Mouse (Mus musculus): ENCODE data around the gene Tnfsf4. TPM values are rescaled to one million over a fixed set of nuclear protein-coding genes. Genes with fewer than 3 reads are reported as not detected.
A peak's percentile ranks its signal among the peaks of the same experiment; 100 is the strongest.

Tnfsf4 gene
- polyA plus RNA-seq, 1 experiment from 2014 or later: not detected

DNA sequence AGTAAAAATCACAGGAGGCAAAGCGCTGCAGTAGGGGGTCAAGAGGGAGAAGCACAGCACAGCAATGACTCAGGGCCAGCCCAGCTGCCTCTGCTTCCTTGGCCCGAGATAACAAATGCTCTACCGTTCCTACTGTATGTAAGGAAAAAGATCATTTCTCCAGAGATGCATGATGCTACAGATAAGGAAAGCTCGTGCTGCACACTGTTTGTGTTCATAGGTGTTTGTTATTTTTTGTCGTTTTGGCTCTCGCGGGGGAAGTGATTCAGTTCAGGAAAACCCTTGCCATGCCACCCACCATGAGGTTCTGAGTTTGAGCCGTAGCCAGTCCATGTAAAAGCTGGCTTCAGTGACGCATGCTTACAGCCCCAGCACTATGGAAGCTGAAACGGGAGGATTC, 2.3 kb upstream of the Tnfsf4 start:
- Histone ChIP-seq H3K9me3 (ENCODE audit: control insufficient read depth, low read length) (no peaks in the 10 kb centered on the region), H3K4me2 (ENCODE audit: low read depth, low read length) (no peak overlapping the region), H3K27ac (ENCODE audit: low read depth, low read length) (no peak overlapping the region), H3K9ac (replicated peaks; ENCODE audit: low read depth, low read length) (no peak overlapping the region), H3K27me3 (ENCODE audit: control insufficient read depth, insufficient read depth, low read length) (no peaks in the 10 kb centered on the region), H3K4me3 (ENCODE audit: low read depth, low read length) (no peak overlapping the region), H3K4me1 (ENCODE audit: control insufficient read depth, insufficient read depth, low read length) (no peaks in the 10 kb centered on the region), H3K36me3 (ENCODE audit: control insufficient read depth, insufficient read depth, low read length) (no peaks in the 10 kb centered on the region)
- WGBS: 82% methylated on average over 10 of the region's 10 CpGs
- ATAC-seq (ENCODE audit: low read depth): no peak

DNA sequence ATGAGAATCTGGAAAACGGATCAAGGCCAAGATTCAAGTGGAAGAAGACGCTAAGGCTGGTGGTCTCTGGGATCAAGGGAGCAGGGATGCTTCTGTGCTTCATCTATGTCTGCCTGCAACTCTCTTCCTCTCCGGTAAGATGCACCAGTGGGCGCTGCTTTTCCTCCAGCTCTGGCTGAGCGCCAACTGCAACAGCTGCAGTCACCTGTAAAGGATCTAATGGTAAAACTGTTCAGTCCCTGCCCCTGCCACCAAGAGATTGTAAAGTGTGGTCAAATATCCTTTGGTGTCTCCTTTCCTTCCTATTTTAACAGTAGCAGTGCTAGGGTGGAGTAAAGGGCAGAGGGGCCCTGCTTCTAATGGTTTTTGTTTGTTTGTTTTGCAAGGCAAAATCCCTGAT, 401 bp downstream of the Tnfsf4 start:
- no peak overlapping the region for H3K9ac ChIP-seq (replicated peaks; ENCODE audit: low read depth, low read length)
- WGBS: 60% methylated on average over 5 of the region's 5 CpGs
- no peaks in the 10 kb centered on the region for H3K27me3 ChIP-seq (ENCODE audit: control insufficient read depth, insufficient read depth, low read length)
- no peak overlapping the region for H3K4me2 ChIP-seq (ENCODE audit: low read depth, low read length)
- H3K36me3 ChIP-seq (ENCODE audit: control insufficient read depth, insufficient read depth, low read length): no peaks in the 10 kb centered on the region
- H3K9me3 ChIP-seq (ENCODE audit: control insufficient read depth, low read length): no peaks in the 10 kb centered on the region
- H3K27ac ChIP-seq (ENCODE audit: low read depth, low read length): no peak overlapping the region
- no peak for ATAC-seq (ENCODE audit: low read depth)
- no peak overlapping the region for H3K4me3 ChIP-seq (ENCODE audit: low read depth, low read length)
- no peaks in the 10 kb centered on the region for H3K4me1 ChIP-seq (ENCODE audit: control insufficient read depth, insufficient read depth, low read length)

DNA sequence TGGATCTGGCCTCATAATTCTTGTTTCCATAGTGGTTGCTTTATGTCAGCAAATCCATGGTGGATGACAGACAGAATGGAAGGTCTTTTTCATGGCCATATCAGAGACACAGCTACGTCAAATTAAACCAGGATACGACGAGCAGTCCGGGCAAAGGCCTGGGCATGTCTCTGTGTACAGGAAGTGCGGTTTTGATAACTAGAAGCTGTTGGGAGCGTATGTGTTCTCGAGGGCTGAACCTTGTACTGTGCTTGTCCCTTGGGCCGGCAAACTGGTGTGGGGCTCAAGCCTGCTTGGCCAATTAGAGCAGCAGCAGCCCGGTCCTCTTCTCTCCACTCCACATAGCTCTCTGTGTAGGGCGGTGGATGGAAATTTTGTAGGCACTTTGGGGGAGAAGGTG, 1.1 kb downstream of the Tnfsf4 start:
- Histone ChIP-seq H3K9ac (replicated peaks; ENCODE audit: low read depth, low read length) (no peak overlapping the region), H3K27me3 (ENCODE audit: control insufficient read depth, insufficient read depth, low read length) (no peaks in the 10 kb centered on the region), H3K36me3 (ENCODE audit: control insufficient read depth, insufficient read depth, low read length) (no peaks in the 10 kb centered on the region), H3K27ac (ENCODE audit: low read depth, low read length) (no peak overlapping the region), H3K9me3 (ENCODE audit: control insufficient read depth, low read length) (no peaks in the 10 kb centered on the region), H3K4me2 (ENCODE audit: low read depth, low read length) (no peak overlapping the region), H3K4me3 (ENCODE audit: low read depth, low read length) (no peak overlapping the region), H3K4me1 (ENCODE audit: control insufficient read depth, insufficient read depth, low read length) (no peaks in the 10 kb centered on the region)
- no peak for ATAC-seq (ENCODE audit: low read depth)
- 91% methylated on average over 10 of the region's 10 CpGs for WGBS

DNA sequence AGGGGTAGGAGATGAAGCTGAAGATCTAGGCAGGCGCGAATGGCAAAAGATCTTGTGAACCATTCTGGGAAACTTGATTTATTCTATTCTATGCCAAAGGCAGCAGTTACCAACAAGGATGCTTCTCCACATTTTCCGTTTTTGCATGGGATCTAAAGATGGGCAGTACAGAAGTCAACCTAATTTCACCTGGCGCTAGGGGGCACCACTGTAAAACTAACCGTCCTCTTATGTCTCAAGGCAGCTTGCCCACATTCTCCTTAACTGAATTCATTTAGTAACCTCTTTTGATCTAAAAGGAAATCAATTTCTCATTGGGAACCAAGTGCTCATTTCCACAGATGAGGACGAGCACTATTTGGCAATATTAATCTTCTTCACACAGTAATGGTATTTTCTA, 4.9 kb downstream of the Tnfsf4 start:
- H3K27me3 ChIP-seq (ENCODE audit: control insufficient read depth, insufficient read depth, low read length): no peaks in the 10 kb centered on the region
- H3K27ac ChIP-seq (ENCODE audit: low read depth, low read length): no peak overlapping the region
- H3K36me3 ChIP-seq (ENCODE audit: control insufficient read depth, insufficient read depth, low read length): no peaks in the 10 kb centered on the region
- peaks cover 3% of the 10 kb centered on the region; the same call in 1 of the 2 replicates for H3K9me3 ChIP-seq (ENCODE audit: control insufficient read depth, low read length)
- H3K9ac ChIP-seq (replicated peaks; ENCODE audit: low read depth, low read length): no peak overlapping the region
- ATAC-seq (ENCODE audit: low read depth): peak; percentile 54; the same call in 1 of the 2 replicates
- 24% methylated on average over 6 of the region's 6 CpGs for WGBS
- H3K4me1 ChIP-seq (ENCODE audit: control insufficient read depth, insufficient read depth, low read length): no peaks in the 10 kb centered on the region
- H3K4me2 ChIP-seq (ENCODE audit: low read depth, low read length): no peak overlapping the region
- H3K4me3 ChIP-seq (ENCODE audit: low read depth, low read length): no peak overlapping the region

DNA sequence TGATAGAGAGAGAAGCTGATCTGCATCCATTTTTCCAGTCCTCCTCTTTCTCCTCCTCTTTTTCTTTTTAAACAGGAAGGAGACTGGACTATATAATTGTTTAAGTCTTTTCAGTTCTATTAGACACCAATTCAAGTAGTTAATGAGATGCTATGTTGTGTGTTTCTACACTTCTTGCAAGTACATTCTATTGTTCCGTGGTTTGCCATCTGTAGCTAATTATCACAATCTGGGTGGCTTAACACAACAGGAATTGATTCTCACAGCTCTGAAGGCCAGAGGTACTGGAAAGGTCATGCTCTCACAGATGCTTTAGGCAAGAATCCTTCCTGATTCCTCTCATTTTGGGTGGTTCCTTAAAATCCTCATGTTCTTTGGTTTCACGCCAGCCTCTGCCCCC, 7.9 kb downstream of the Tnfsf4 start:
- Histone ChIP-seq H3K27ac (ENCODE audit: low read depth, low read length) (no peak overlapping the region), H3K4me2 (ENCODE audit: low read depth, low read length) (no peak overlapping the region), H3K27me3 (ENCODE audit: control insufficient read depth, insufficient read depth, low read length) (no peaks in the 10 kb centered on the region), H3K9me3 (ENCODE audit: control insufficient read depth, low read length) (peaks cover 3% of the 10 kb centered on the region; the same call in 1 of the 2 replicates), H3K4me1 (ENCODE audit: control insufficient read depth, insufficient read depth, low read length) (no peaks in the 10 kb centered on the region), H3K9ac (replicated peaks; ENCODE audit: low read depth, low read length) (no peak overlapping the region), H3K36me3 (ENCODE audit: control insufficient read depth, insufficient read depth, low read length) (no peaks in the 10 kb centered on the region), H3K4me3 (ENCODE audit: low read depth, low read length) (no peak overlapping the region)
- 47% methylated on average over 2 of the region's 2 CpGs for WGBS
- ATAC-seq (ENCODE audit: low read depth): no peak

DNA sequence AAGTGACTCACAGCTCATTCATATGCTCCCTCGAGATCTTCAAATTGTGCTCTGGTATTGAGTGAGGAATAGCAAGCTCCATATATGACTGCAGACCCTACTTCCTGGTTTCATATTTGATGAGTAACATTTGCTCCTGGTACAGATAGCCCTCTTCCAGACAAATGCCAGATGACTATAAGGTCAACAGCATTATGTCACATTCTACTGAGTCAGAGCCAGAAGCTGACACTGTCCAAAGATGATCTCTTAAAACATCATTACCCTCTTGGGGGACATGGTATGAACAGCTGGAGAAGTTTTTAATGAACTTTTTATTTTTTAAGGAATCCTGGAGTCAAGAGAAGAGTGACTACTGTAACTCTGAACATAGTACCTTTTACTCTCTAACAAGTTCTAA, 11.3 kb downstream of the Tnfsf4 start:
- Histone ChIP-seq H3K9me3 (ENCODE audit: control insufficient read depth, low read length) (peaks cover 3% of the 10 kb centered on the region; the same call in 1 of the 2 replicates), H3K36me3 (ENCODE audit: control insufficient read depth, insufficient read depth, low read length) (no peaks in the 10 kb centered on the region), H3K9ac (replicated peaks; ENCODE audit: low read depth, low read length) (no peak overlapping the region), H3K27me3 (ENCODE audit: control insufficient read depth, insufficient read depth, low read length) (no peaks in the 10 kb centered on the region), H3K27ac (ENCODE audit: low read depth, low read length) (no peak overlapping the region), H3K4me2 (ENCODE audit: low read depth, low read length) (no peak overlapping the region), H3K4me3 (ENCODE audit: low read depth, low read length) (no peak overlapping the region), H3K4me1 (ENCODE audit: control insufficient read depth, insufficient read depth, low read length) (no peaks in the 10 kb centered on the region)
- WGBS: 83% methylated on average over 1 of the region's 1 CpGs
- no peak for ATAC-seq (ENCODE audit: low read depth)

DNA sequence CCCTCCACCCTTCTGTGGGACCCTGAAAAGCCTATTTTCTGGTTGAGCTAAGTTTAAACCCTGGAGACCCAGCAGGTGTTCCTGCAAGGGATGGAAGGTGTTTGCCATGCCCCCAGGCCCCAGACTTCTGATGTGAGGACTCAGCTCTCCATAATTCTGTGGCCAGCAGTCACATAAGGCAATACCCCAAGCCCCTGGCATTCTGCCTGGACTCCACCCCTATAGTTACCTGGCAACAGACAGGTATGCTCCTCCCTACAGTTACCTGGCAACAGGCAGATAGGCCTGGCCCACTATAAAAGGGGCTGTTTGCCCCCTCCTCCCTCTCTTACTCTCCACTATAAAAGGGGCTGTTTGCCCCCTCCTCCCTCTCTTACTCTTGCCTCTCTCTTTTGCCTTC, 24.7 kb downstream of the Tnfsf4 start:
- Histone ChIP-seq H3K4me3 (ENCODE audit: low read depth, low read length) (no peak overlapping the region), H3K36me3 (ENCODE audit: control insufficient read depth, insufficient read depth, low read length) (no peaks in the 10 kb centered on the region), H3K4me1 (ENCODE audit: control insufficient read depth, insufficient read depth, low read length) (no peaks in the 10 kb centered on the region), H3K27ac (ENCODE audit: low read depth, low read length) (no peak overlapping the region), H3K9ac (replicated peaks; ENCODE audit: low read depth, low read length) (no peak overlapping the region), H3K9me3 (ENCODE audit: control insufficient read depth, low read length) (no peaks in the 10 kb centered on the region), H3K27me3 (ENCODE audit: control insufficient read depth, insufficient read depth, low read length) (no peaks in the 10 kb centered on the region), H3K4me2 (ENCODE audit: low read depth, low read length) (no peak overlapping the region)
- no peak for ATAC-seq (ENCODE audit: low read depth)

DNA sequence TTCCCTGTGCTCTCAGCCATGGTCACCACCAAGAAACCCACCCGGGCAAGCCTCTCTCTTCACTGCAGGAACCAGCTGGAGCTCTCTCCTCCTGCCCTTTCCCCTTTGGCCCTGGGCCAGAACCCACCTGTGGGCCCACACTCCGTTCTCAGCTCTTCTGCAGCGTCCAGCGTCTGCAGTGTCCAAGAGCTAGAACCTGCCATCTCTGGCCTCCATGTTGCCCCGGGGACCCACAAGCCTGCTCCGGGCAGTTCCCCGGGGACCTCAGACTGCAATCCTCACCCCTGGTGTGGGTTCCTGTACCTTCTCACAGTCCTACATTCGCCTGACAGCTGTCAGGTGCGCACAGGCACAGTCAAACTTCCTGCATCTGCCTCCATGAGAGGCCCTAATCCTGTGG, 25.4 kb downstream of the Tnfsf4 start:
- Histone ChIP-seq H3K27ac (ENCODE audit: low read depth, low read length) (no peak overlapping the region), H3K4me3 (ENCODE audit: low read depth, low read length) (no peak overlapping the region), H3K36me3 (ENCODE audit: control insufficient read depth, insufficient read depth, low read length) (no peaks in the 10 kb centered on the region), H3K9ac (replicated peaks; ENCODE audit: low read depth, low read length) (no peak overlapping the region), H3K27me3 (ENCODE audit: control insufficient read depth, insufficient read depth, low read length) (no peaks in the 10 kb centered on the region), H3K9me3 (ENCODE audit: control insufficient read depth, low read length) (no peaks in the 10 kb centered on the region), H3K4me1 (ENCODE audit: control insufficient read depth, insufficient read depth, low read length) (no peaks in the 10 kb centered on the region), H3K4me2 (ENCODE audit: low read depth, low read length) (no peak overlapping the region)
- WGBS: 88% methylated on average over 9 of the region's 9 CpGs
- ATAC-seq (ENCODE audit: low read depth): no peak

DNA sequence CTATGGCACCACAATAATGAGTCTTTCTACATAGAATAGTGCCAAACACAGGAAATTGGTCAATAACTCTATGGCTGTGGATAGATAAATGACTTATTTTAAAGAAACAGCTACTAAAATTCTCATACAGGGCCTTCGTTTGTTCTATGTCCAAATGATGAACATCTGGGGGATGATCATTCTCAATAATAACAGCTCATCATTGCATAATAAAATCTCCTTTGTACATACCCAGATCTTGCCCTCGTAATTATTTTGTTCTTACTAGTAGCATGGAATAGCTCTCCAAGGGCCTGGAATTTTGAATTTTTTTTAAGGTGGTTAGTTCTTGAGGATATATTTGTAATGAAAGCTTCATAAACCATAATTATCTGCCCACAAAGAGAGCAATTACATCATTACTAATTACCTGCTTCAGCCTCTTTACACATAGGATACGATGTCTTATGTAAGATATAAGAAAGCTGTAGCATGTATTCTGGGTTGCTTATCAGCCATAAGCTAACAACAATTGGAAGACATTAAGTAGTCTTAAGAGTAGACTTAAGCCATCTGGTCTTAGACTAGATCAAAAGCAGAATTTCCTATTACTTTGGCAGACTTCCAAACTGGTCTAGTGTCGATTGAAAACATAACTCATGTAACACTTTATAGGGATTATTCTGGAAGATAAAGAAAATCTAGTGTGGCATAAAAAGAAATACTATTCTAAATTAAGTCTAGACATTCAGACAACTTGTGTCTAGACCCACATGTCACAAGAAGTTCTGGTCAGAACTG, 31.3 kb downstream of the Tnfsf4 start:
- no peak overlapping the region for H3K9ac ChIP-seq (replicated peaks; ENCODE audit: low read depth, low read length)
- no peak overlapping the region for H3K4me3 ChIP-seq (ENCODE audit: low read depth, low read length)
- no peaks in the 10 kb centered on the region for H3K36me3 ChIP-seq (ENCODE audit: control insufficient read depth, insufficient read depth, low read length)
- ATAC-seq (ENCODE audit: low read depth): no peak
- H3K27me3 ChIP-seq (ENCODE audit: control insufficient read depth, insufficient read depth, low read length): no peaks in the 10 kb centered on the region
- no peaks in the 10 kb centered on the region for H3K9me3 ChIP-seq (ENCODE audit: control insufficient read depth, low read length)
- no peak overlapping the region for H3K4me2 ChIP-seq (ENCODE audit: low read depth, low read length)
- 75% methylated on average over 4 of the region's 4 CpGs for WGBS
- no peak overlapping the region for H3K27ac ChIP-seq (ENCODE audit: low read depth, low read length)
- H3K4me1 ChIP-seq (ENCODE audit: control insufficient read depth, insufficient read depth, low read length): no peaks in the 10 kb centered on the region
